Mouse (Mus musculus): ENCODE results near the gene Golga3.

Golga3 gene

DNA sequence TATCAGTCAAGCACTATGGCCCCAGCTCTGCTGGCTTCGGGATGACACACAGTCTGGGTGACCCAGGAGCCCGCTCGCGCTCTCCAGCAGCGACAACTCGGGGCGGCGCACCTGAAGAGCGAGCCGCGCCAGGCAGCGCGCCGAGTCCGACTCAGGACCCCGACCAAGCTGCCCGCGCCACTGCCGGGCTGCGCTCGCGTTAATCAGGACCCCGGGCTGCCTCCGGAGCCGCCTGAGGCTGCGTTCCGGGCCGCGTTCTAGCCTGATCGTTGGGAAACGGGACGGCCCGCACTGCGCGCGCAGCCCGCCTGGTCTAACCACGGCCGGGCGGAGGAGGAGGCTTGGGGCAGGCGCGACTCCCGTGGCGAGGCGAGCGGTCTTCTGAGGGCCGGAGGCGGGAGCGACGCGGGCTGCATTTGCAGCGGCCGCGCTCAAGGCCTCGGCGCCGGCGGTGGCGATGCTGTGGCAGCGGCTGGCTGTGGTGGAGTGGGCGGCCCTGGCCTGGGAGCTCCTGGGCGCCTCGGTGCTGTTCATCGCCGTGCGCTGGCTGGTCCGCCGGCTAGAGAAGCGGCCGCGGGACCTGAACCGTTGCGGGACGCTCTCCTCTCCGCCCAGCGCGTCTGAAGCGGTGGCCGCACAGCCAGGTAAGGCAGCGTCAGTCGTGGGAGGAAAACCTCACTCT is 54.4 kb downstream of the Golga3 start, which contains the start of gene Ankle2:
Gene Ankle2 (plus strand): TSS at position 225 of the 682 bp plus-strand sequence.
- peak; percentile 82 to 92 for DNase-seq (ENCODE audit: low spot score in 2 of 2)

DNA sequence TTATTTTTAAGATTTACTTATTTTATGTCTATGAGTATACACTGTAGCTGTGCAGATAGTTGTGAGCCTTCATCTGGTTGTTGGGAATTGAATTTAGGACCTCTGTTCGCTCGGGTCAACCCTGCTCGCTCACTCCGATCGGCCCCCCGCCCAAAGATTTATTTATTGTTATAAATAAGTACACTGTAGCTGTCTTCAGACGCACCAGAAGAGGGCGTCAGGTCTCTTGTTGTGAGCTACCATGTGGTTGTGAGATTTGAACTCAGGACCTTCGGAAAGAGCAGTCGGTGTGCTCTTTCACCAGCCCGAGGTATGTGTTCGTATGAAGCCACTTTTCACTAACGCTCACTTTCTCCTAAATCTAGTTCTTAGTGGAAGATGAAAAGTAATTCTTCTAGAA is 55.1 kb downstream of the Golga3 start:
- no peak for DNase-seq (ENCODE audit: low spot score in 2 of 2)

DNA sequence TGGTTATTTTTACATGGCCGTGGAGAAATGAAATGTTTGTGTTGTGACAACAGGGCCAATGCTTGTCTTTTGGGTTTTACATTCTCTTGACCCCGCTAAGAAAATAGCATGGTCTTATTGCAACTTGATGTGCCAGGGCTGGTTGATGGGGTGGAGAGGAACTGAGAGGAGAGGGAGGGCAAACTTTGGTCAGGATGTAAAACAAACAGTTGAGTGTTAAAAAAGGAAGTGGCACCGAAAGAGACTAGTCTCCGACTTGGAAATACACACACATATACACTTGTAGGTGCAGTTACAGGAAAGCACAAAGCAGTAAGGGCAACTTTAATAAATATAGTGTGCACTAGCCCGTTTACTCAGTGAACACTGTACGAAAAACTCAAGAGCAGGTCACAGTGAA is 55.8 kb downstream of the Golga3 start:
- DNase-seq (ENCODE audit: low spot score in 2 of 2): no peak

DNA sequence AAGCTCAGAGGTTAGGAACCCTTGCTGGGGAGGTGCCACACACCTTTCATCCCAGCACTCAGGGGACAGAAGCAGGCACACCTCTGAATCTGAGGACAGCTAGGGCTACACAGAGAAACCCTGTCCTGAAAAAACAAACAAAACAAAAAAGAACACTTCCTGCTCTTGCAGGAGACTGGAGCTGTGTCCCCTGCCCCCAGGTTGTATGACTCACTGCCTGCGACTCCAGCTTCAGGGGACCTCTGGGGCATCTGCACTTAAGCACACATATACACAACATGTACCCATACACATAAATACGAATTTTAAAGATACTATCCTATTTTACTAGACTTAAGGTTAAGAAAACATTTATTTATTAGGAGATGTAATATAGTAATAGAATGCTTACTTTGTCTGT is 67.6 kb downstream of the Golga3 start:
- DNase-seq (ENCODE audit: low spot score in 2 of 2): no peak

DNA sequence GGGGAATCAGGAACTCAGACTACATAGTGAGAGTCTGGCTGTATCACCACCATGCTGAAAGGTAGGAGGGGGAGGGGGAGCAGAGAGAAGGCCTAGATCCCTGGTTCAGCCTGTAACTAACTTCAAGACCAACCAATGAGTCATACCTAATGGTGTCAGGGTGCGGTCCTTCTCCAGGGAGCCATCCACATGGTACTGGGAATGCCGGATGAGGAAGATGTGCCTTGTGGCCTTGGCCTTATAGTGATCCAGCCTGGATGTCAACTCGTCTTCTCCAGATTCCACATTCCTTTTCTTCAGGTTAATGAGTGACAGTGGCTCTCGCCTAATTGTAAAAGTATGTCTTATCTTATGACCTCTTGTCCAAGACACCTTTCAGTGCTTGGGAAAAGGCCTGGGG is 90.4 kb downstream of the Golga3 start:
- no peak for DNase-seq (ENCODE audit: low spot score in 2 of 2)

DNA sequence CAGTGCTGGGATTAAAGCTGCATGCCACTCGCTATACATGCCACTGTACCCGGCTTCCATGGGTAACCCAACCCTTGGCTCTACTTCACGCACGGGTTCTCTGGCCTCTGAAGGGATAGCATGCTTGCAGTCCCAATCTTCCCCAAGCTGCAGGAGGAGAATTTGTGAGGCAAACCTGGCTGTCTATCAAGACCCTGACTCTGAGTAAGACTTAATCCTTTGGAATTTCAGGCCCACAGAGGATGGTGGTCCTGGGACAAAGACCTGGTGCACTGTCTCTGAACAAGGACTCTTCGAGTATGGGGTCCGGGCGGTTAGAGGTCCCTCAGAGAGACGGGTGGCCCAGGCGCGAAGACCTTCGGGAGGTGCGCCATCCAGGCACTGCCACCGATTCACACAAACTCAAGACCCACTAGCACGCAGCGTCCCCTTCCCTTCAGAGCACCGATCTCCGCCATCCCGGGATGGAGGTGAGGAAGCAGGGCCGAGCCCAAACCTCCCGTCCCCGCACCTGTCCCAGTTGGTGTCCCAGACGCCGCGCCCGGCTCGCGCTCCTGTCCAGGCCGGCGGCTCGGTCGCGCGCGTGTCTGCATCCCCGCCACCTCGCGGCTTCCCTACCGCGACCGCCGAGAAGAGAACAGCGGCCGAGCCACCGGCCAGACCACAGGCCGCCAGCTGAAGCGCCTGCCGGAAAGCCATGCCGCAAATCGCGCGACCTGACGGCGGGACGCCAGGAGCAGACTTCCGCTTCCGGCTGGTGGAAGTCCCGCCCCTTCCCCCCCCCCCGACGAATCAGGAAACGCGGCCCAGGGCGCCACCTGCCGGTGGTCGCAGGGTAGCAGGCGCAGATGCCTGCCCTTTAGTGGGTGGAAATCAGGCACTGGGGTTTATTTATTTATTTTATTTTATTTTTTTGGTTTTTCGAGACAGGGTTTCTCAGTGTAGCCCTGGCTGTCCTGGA is 92.9 kb downstream of the Golga3 start, which contains the start of gene Pgam5:
Gene Pgam5 (minus strand): TSS at position 773 of the 961 bp plus-strand sequence.
- DNase-seq (ENCODE audit: low spot score in 2 of 2): peak; percentile 73 to 86

DNA sequence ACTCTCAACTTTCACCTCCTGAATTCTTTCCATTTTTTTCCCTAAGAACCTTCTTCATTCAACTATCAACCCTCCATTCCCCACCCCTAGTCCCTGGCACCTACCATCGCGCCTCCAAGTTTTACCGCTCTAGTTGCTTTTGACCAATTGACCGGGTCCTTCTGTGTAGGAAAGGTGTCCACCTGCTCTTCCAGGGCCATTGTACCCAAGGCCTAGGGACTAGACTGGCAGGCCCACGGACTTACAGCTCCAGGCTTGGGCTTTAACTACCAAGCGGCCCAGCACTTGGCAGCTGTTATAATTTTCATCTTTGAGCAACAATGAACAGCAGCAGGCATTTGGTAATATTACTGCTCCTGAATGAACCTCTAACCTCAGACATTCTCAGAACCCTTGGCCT is 93.7 kb downstream of the Golga3 start:
- DNase-seq (ENCODE audit: low spot score in 2 of 2): no peak

DNA sequence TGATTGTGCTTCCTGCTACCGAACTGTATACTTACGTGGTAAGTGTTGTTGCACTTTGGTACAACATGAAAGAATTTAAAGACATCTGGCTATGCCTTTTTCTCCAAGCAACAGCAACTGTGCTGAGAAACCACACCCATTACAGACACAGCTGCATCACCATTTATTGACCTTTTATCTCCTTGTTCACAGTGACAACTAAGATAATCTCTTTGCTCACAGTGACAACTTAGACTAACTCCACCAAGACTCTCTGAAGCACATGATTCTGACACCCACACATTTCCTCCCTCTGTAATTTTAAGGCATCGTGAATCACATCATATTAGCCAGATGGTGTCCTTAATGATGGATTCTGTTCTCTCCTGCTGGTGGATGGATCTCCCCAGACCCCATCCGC is 97.6 kb downstream of the Golga3 start:
- DNase-seq (ENCODE audit: low spot score in 2 of 2): no peak

DNA sequence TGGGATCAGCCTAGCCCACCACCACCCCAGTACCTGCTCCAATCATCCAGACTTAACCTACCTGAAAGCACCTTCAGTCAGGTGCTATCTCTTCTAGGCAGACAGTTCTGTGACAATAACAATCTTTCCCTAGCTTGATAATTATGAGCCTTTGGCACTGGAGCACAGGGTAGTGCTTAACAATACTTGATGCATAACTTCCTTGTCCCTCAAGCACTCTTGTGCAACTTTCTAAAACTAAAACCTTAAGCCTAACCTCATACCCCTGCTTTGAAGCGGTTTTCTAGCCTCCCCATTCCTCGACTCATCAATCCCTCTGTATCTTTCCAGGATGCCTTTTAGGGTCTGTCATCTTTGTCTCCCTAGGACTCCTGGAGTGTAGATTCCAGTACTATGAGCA is 98.3 kb downstream of the Golga3 start:
- no peak for DNase-seq (ENCODE audit: low spot score in 2 of 2)
